Mouse (Mus musculus) CH12.LX (cell line): ENCODE measurements at regions not wholly inside any gene's neighbourhood (a gene's known extent, or its start where the extent isn't known, plus 50 kb on each side); places are given as distances from the start of the nearest gene placed in this dataset.

Experiments used
- CHD1 ChIP-seq: IDR thresholded peaks from 2 replicates; pipeline ENCODE4 v1.6.1; 2012; ENCODE audit warnings: low read depth, low read length, improper control_type of control experiment, inconsistent platforms
- CTCF ChIP-seq, 2 experiments: IDR thresholded peaks in 1 of 2; conservative IDR thresholded peaks in 1 of 2; 2 replicates each; pipeline ENCODE4 v1.5.1; 2011 to 2012; ENCODE audit warnings: low read depth in 2 of 2, low read length in 2 of 2, improper control_type of control experiment in 1 of 2, inconsistent platforms in 1 of 2, mild to moderate bottlenecking in 1 of 2, moderate library complexity in 1 of 2
- MAX ChIP-seq: IDR thresholded peaks from 2 replicates; pipeline ENCODE4 v1.6.1; 2011; ENCODE audit warnings: low read length, improper control_type of control experiment
- MAZ ChIP-seq: IDR thresholded peaks from 2 replicates; pipeline ENCODE4 v1.6.1; 2012; ENCODE audit warnings: low read depth, mild to moderate bottlenecking, inconsistent platforms, low read length, improper control_type of control experiment, moderate library complexity
- POLR2A ChIP-seq: IDR thresholded peaks from 2 replicates; pipeline ENCODE4 v1.6.1; 2011; ENCODE audit warnings: low read depth, mild to moderate bottlenecking, improper control_type of control experiment, low read length
- ZMIZ1 ChIP-seq: IDR thresholded peaks from 2 replicates; pipeline ENCODE4 v1.6.1; 2012; ENCODE audit warnings: low read depth, mild to moderate bottlenecking, inconsistent platforms, low read length, improper control_type of control experiment

DNA sequence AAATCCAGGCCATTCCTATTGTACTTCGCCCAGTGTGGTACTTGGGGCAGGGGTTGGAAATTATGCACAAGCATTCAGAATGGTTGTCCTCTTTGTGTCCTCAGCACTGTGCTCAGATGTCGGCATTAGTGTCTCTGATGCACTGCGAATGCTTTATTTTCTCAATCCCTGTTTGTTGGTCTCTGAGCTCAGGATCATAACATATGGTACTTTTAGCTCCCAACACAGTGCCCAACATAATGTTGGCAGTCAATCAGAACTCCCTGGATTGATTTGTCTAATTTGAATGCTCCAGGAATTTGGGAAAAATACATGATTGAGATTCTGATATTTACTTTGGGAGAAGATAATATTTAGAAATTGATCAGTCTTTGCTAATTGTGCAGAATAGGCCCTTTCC lies 434.7 kb downstream of the Nbas start:
- TF ChIP-seq POLR2A = no peak
- TF ChIP-seq MAZ = no peak
- TF ChIP-seq CTCF (conservative IDR thresholded peaks at IDR 0.05 in 1 of 2, IDR thresholded peaks at IDR 0.05 in 1 of 2; ENCODE audit: low read depth in 2 of 2, low read length in 2 of 2) = no peak
- TF ChIP-seq ZMIZ1 = no peak
- no peak for TF ChIP-seq CHD1
- TF ChIP-seq MAX = no peak
